Mouse (Mus musculus) erythroid progenitor cell, adult 5-6 weeks (primary cell): Measurements from ENCODE around the gene Vmn2r72. TPM values are rescaled to one million over a fixed set of nuclear protein-coding genes. Genes with fewer than 3 reads are reported as not detected.

Source experiments
- ATAC-seq: replicated peaks from 2 replicates; pipeline ENCODE4 v1.8.0; 2016; ENCODE audit warnings: moderate number of reproducible peaks, mild to moderate bottlenecking, moderate TSS enrichment, inconsistent platforms; ENCODE audit not compliant: poor library complexity, low FRiP score, severe bottlenecking
- total RNA-seq, 2 experiments: library from RNA; stranded (forward) in 1 of 2; stranded (reverse) in 1 of 2; fragments of 150-400 nt in 1 of 2; fragments of 186-747, 209-891 nt in 1 of 2; gene quantifications; 2 replicates each; pipeline versions ENCODE4 v1.2.3 to v1.2.4; 2015 to 2017; ENCODE audit warnings: low replicate concordance in 2 of 2

Gene Vmn2r72
- not detected in 2 replicates for total RNA-seq (2015; ENCODE audit: low replicate concordance)
- not detected in 2 replicates for total RNA-seq (2017; ENCODE audit: low replicate concordance)

DNA sequence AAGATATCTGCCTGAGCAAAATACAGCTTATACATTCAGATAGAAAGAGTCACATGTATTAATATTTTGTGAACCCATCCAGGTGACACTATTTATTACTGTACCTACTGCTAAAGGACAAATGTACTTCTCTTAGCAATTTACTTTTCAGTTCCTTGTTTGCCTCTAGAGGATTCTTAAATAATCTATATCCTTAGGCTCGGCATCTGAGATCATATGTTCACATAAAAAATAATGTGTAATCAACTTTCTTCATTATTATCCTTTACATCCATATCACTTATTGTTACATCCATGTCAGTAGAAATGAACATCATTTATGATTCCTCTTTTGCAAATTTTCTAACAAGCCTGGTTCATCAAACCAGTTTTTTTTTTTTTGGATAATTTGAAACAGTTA is at the start of gene Vmn2r72:
Vmn2r72 (minus strand) TSS at position 101 of the 400 bp plus-strand sequence.
- no peak for ATAC-seq

Other genes starting within 250 kb of the Vmn2r72 start
- gene Vmn2r71, start 192.0 kb downstream of the Vmn2r72 start, total RNA-seq (2015; ENCODE audit: low replicate concordance): not detected in 2 replicates
- not detected in 2 replicates for gene Vmn2r71, start 192.0 kb downstream of the Vmn2r72 start, total RNA-seq (2017; ENCODE audit: low replicate concordance)
- not detected in 2 replicates for gene Vmn2r70, start 185.9 kb downstream of the Vmn2r72 start, total RNA-seq (2015; ENCODE audit: low replicate concordance)
- gene Vmn2r70, start 185.9 kb downstream of the Vmn2r72 start, total RNA-seq (2017; ENCODE audit: low replicate concordance): not detected in 2 replicates
- not detected in 2 replicates for gene Vmn2r73, start 121.2 kb upstream of the Vmn2r72 start, total RNA-seq (2015; ENCODE audit: low replicate concordance)
- gene Vmn2r73, start 121.2 kb upstream of the Vmn2r72 start, total RNA-seq (2017; ENCODE audit: low replicate concordance): not detected in 2 replicates
- gene Vmn2r74, start 206.5 kb upstream of the Vmn2r72 start, total RNA-seq (2015; ENCODE audit: low replicate concordance): not detected in 2 replicates
- gene Vmn2r74, start 206.5 kb upstream of the Vmn2r72 start, total RNA-seq (2017; ENCODE audit: low replicate concordance): not detected in 2 replicates